Mouse (Mus musculus): ENCODE measurements around the gene Glo1. TPM values are rescaled to one million over a fixed set of nuclear protein-coding genes. Genes with fewer than 3 reads are reported as not detected.
"Not testable (repeated sequence)": the region's sequence is repeated elsewhere in the genome, so short reads cannot be mapped to it uniquely, and the experiment has no call there.

Glo1 gene
- 98.1 and 103 TPM in 2 replicates for polyA plus RNA-seq (2012; rRNA removed)
- 273 and 280 TPM in 2 replicates for polyA plus RNA-seq (2014; fragmentation: Nextera tagmentation; extraction: Ambion mirVana)

DNA sequence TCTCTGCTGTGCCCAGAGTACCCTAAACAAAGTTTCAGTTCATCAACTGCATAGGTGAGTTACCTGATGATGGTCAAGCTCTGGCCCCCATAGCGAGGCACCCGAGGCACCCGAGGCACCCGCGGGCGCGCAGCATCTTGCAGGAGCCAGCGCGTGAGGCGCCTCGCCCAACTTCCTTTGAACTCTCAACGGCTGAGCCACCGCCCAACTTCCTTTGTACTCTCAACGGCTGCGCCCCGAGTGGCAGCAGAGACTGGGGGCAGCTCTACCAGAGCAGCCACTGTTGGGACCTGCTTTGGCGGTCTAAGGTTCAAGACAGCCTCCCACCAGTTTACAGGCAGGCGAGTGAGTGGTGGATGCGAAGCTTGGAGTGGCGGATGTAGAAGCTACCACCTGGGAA is at the start of gene Glo1:
Gene Glo1 (minus strand): TSS at position 153 of the 400 bp plus-strand sequence.
- H3K9me3 ChIP-seq (ENCODE audit: control insufficient read depth, low read length); H3K27ac ChIP-seq; H3K4me3 ChIP-seq (ENCODE audit: insufficient read depth in 1 of 2, low read depth in 2 of 2, low read length in 2 of 2); H3K9ac ChIP-seq (replicated peaks); H3K4me1 ChIP-seq (replicated peaks; ENCODE audit: control insufficient read depth in 2 of 2, insufficient read depth in 2 of 2, low read length in 1 of 2); H3K4me2 ChIP-seq (ENCODE audit: low read depth); H3K27me3 ChIP-seq (ENCODE audit: control insufficient read depth, insufficient read depth, low read length); H3K36me3 ChIP-seq (replicated peaks; ENCODE audit: control insufficient read depth, insufficient read depth, low read depth); DNase-seq (ENCODE audit: low read depth in 3 of 3, low spot score in 3 of 3): not testable (repeated sequence)
- peak; percentile 68; the same call in 1 of the 2 replicates for ATAC-seq (ENCODE audit: insufficient read depth)
- WGBS (ENCODE audit: insufficient replicate concordance): no CpG with 5 or more reads among the region's 20 CpGs

DNA sequence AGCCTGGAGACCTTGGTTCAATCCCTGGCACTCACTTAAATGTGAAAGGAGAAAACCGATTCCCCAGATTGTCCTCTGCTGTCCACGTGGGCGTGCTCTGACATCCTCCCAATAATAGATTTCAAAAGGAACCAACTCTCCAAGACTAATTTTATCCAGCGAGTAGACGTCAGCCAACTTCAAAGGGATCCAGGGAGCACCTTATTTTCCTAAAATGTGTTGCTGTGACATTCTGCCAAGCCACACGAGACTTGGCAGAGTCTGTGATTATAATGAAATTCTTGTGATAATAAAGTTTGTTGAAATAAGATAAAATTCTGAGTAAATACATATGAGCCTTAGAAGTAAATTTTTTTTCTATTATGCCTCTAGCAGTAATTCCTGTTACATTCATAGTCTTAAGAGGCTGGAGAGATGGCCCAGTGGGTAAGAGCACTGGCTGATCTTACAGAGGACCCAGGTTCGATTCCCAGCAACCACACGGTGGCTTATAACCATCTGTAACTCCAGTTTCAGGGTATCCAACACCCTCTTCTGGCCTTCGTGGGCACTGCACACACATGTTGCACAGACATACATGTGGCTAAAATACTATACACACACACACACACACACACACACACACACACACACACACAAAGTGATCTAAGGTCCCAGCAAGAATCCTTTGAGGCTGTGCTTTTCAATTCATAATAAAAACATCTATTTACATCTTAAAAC is 48.5 kb upstream of the Glo1 start:
- TF ChIP-seq CTCF (IDR thresholded peaks at IDR 0.05; ENCODE audit: low read depth): no peak
- TF ChIP-seq EP300 (IDR thresholded peaks at IDR 0.05; ENCODE audit: low read depth): no peak
- no peak for ATAC-seq (ENCODE audit: insufficient read depth)
- Histone ChIP-seq H3K9me3 (ENCODE audit: control insufficient read depth, low read length) (no peaks in the 10 kb centered on the region), H3K36me3 (replicated peaks; ENCODE audit: control insufficient read depth, insufficient read depth, low read depth) (no peaks in the 10 kb centered on the region), H3K4me3 (ENCODE audit: insufficient read depth in 1 of 2, low read depth in 2 of 2, low read length in 2 of 2) (no peak overlapping the region), H3K27me3 (ENCODE audit: control insufficient read depth, insufficient read depth, low read length) (no peaks in the 10 kb centered on the region), H3K9ac (replicated peaks) (no peak overlapping the region), H3K4me1 (replicated peaks; ENCODE audit: control insufficient read depth in 2 of 2, insufficient read depth in 2 of 2, low read length in 1 of 2) (no peaks in the 10 kb centered on the region), H3K4me2 (ENCODE audit: low read depth) (no peak overlapping the region), H3K27ac (no peak overlapping the region)
- 73% methylated on average over 9 of the region's 9 CpGs for WGBS (ENCODE audit: insufficient replicate concordance)
- DNase-seq (ENCODE audit: low read depth in 3 of 3, low spot score in 3 of 3): no peak

DNA sequence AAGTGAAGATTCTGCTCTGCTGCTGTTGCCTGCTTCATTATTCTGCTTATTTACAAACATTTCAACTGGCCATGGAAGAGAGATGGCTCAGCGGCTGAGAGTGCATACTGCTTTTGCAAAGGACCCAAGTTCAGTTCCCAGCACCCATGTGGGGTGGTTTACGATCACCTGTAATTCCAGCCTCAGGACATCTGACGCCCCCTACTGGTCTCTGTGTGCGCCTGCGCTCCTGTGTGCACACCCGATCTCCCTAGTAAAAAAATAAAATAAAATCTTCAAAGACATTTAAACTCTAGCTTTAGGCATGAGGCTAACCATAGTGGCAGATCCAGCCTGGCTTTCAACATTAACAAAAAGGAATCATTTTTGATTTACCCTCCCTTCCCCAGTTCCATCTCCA is 46.4 kb upstream of the Glo1 start:
- H3K27me3 ChIP-seq (ENCODE audit: control insufficient read depth, insufficient read depth, low read length): no peaks in the 10 kb centered on the region
- WGBS (ENCODE audit: insufficient replicate concordance): 78% methylated on average over 6 of the region's 6 CpGs
- H3K36me3 ChIP-seq (replicated peaks; ENCODE audit: control insufficient read depth, insufficient read depth, low read depth): no peaks in the 10 kb centered on the region
- no peak overlapping the region for H3K4me3 ChIP-seq (ENCODE audit: insufficient read depth in 1 of 2, low read depth in 2 of 2, low read length in 2 of 2)
- no peak for DNase-seq (ENCODE audit: low read depth in 3 of 3, low spot score in 3 of 3)
- no peak overlapping the region for H3K9ac ChIP-seq (replicated peaks)
- no peak overlapping the region for H3K4me2 ChIP-seq (ENCODE audit: low read depth)
- no peak overlapping the region for H3K27ac ChIP-seq
- no peaks in the 10 kb centered on the region for H3K4me1 ChIP-seq (replicated peaks; ENCODE audit: control insufficient read depth in 2 of 2, insufficient read depth in 2 of 2, low read length in 1 of 2)
- no peaks in the 10 kb centered on the region for H3K9me3 ChIP-seq (ENCODE audit: control insufficient read depth, low read length)
- no peak for ATAC-seq (ENCODE audit: insufficient read depth)
- TF ChIP-seq EP300 (IDR thresholded peaks at IDR 0.05; ENCODE audit: low read depth) (no peak), CTCF (IDR thresholded peaks at IDR 0.05; ENCODE audit: low read depth) (peak; percentile 43)

DNA sequence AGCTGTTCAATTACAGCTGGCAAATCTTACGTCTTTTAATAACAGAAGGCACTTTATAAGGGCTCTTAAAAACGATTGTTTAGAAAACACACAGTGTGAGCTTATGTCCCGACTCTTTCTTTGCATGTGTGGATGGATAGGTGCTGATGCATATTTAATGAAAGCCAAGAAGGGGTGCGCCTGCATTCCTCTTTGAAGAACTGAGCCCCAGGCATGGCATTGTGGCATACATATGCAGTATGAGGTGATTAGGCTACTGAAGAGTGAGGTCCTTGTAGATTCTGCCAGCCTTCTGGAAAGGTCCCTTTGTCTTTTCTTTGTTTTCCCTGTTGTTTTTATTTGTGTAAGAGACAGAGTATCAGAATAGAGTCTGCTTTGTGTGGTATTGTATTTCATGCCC is 45.9 kb upstream of the Glo1 start:
- H3K4me1 ChIP-seq (replicated peaks; ENCODE audit: control insufficient read depth in 2 of 2, insufficient read depth in 2 of 2, low read length in 1 of 2): no peaks in the 10 kb centered on the region
- H3K9ac ChIP-seq (replicated peaks): no peak overlapping the region
- H3K27ac ChIP-seq: no peak overlapping the region
- H3K4me2 ChIP-seq (ENCODE audit: low read depth): no peak overlapping the region
- H3K27me3 ChIP-seq (ENCODE audit: control insufficient read depth, insufficient read depth, low read length): no peaks in the 10 kb centered on the region
- TF ChIP-seq CTCF (IDR thresholded peaks at IDR 0.05; ENCODE audit: low read depth) (no peak), EP300 (IDR thresholded peaks at IDR 0.05; ENCODE audit: low read depth) (no peak)
- H3K9me3 ChIP-seq (ENCODE audit: control insufficient read depth, low read length): no peaks in the 10 kb centered on the region
- 64% methylated on average over 4 of the region's 4 CpGs for WGBS (ENCODE audit: insufficient replicate concordance)
- H3K4me3 ChIP-seq (ENCODE audit: insufficient read depth in 1 of 2, low read depth in 2 of 2, low read length in 2 of 2): no peak overlapping the region
- no peaks in the 10 kb centered on the region for H3K36me3 ChIP-seq (replicated peaks; ENCODE audit: control insufficient read depth, insufficient read depth, low read depth)
- DNase-seq (ENCODE audit: low read depth in 3 of 3, low spot score in 3 of 3) (no peak), ATAC-seq (ENCODE audit: insufficient read depth) (no peak)

DNA sequence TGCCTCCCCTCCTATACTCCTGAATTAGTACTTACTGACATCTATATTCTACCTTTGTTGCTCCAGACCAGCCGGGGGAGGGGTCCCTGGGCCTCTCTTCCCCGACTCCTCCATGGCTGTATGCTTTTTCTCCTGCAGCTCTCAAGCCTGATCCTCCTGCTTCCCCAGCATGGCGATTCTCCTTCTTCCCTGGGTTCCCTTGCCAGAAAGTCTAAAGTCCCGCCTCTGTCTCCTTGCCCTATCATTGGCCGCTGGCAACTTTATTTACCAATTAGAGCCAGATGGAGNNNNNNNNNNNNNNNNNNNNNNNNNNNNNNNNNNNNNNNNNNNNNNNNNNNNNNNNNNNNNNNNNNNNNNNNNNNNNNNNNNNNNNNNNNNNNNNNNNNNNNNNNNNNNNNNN is 38.2 kb upstream of the Glo1 start:
- TF ChIP-seq EP300 (IDR thresholded peaks at IDR 0.05; ENCODE audit: low read depth) (no peak), CTCF (IDR thresholded peaks at IDR 0.05; ENCODE audit: low read depth) (no peak)
- DNase-seq (ENCODE audit: low read depth in 3 of 3, low spot score in 3 of 3) (no peak), ATAC-seq (ENCODE audit: insufficient read depth) (no peak)
- Histone ChIP-seq H3K4me1 (replicated peaks; ENCODE audit: control insufficient read depth in 2 of 2, insufficient read depth in 2 of 2, low read length in 1 of 2) (no peaks in the 10 kb centered on the region), H3K4me2 (ENCODE audit: low read depth) (no peak overlapping the region), H3K36me3 (replicated peaks; ENCODE audit: control insufficient read depth, insufficient read depth, low read depth) (no peaks in the 10 kb centered on the region), H3K27ac (no peak overlapping the region), H3K4me3 (ENCODE audit: insufficient read depth in 1 of 2, low read depth in 2 of 2, low read length in 2 of 2) (no peak overlapping the region), H3K9ac (replicated peaks) (no peak overlapping the region), H3K27me3 (ENCODE audit: control insufficient read depth, insufficient read depth, low read length) (no peaks in the 10 kb centered on the region), H3K9me3 (ENCODE audit: control insufficient read depth, low read length) (peaks cover 7% of the 10 kb centered on the region)
- whole genome bisulfite sequencing (ENCODE audit: insufficient replicate concordance): 76% methylated on average over 5 of the region's 5 CpGs
